Mouse (Mus musculus) heart, embryonic 13.5 days (tissue): ENCODE measurements around the gene Cel. TPM values are rescaled to one million over a fixed set of nuclear protein-coding genes. Genes with fewer than 3 reads are reported as not detected.

ENCODE experiments used
- ATAC-seq: fragments of 200-750 bp; cut with Nextera tagmentation; 2 replicates; pipeline ENCODE4 v1.8.0; 2017; ENCODE audit warnings: moderate TSS enrichment; ENCODE audit not compliant: insufficient number of reproducible peaks, low FRiP score, low TSS enrichment; ENCODE audit errors: extremely low read depth
- H3K27ac ChIP-seq: fragments of 300-500 bp; sonication (generic); replicated peaks from 2 replicates; pipeline ENCODE4 v1.5.1; 2015; ENCODE audit warnings: moderate library complexity, mild to moderate bottlenecking, inconsistent platforms
- H3K27me3 ChIP-seq: fragments of 300-500 bp; sonication (generic); replicated peaks from 2 replicates; pipeline ENCODE4 v1.6.1; 2015; ENCODE audit warnings: mild to moderate bottlenecking, inconsistent platforms
- H3K36me3 ChIP-seq: fragments of 300-500 bp; sonication (generic); 2 replicates; pipeline ENCODE4 v1.6.1; 2015; ENCODE audit warnings: mild to moderate bottlenecking, inconsistent platforms
- H3K4me1 ChIP-seq: fragments of 300-500 bp; sonication (generic); 2 replicates; pipeline ENCODE4 v1.6.1; 2015; ENCODE audit warnings: inconsistent platforms
- H3K4me2 ChIP-seq: fragments of 300-500 bp; sonication (generic); 2 replicates; pipeline ENCODE4 v1.6.1; 2015; ENCODE audit warnings: inconsistent platforms, mild to moderate bottlenecking, moderate library complexity
- H3K4me3 ChIP-seq: fragments of 300-500 bp; sonication (generic); 2 replicates; pipeline ENCODE4 v1.5.1; 2015; ENCODE audit warnings: moderate library complexity, mild to moderate bottlenecking, inconsistent platforms
- H3K9ac ChIP-seq: fragments of 300-500 bp; sonication (generic); 2 replicates; pipeline ENCODE4 v1.6.1; 2015; ENCODE audit warnings: inconsistent platforms, mild to moderate bottlenecking, moderate library complexity
- H3K9me3 ChIP-seq: fragments of 300-500 bp; sonication (generic); 2 replicates; pipeline ENCODE4 v1.6.1; 2016; ENCODE audit warnings: inconsistent platforms
- WGBS: fragments of 180-500 bp; shearing (Covaris S2); methylation state at CpG from one replicate; pipeline ENCODE4 v1.1.7; 2015; ENCODE audit warnings: mixed read lengths; 5-methylcytosine and 5-hydroxymethylcytosine counted together
- polyA plus RNA-seq: library from polyadenylated mRNA; unstranded; fragments of >200 nt; fragmentation: Nextera tagmentation; extraction: Ambion mirVana; gene quantifications from 2 replicates; pipeline ENCODE4 v1.2.1, GENCODE M21; 2015

The Cel gene
- polyA plus RNA-seq: 0.31 TPM in 1 of 2 replicates, not detected in the other

DNA sequence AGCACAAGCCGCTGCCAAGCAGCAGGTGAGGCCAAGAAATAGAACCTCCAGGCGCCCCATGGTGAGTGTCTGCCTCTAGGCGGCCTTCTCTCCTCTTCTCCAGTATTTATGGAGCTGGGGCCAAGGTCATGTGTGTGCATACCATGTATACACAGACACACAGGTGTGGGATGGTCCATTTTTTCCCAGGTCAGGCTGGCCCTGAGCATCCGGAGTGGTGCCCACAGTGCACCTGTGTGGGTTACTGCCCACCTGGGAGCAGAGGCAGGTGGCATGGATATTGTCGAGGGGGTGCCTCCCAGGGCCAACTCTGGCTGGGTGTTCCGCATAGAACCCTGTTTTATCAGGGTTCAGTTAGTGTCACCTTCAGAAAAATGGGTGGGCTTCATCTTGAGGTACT, at the start of gene Cel:
Gene Cel (minus strand): TSS at position 101 of the 400 bp plus-strand sequence.
- H3K4me1 ChIP-seq: no peaks in the 10 kb centered on the region
- no peak within 1 kb of the TSS for H3K9ac ChIP-seq
- ATAC-seq: no peak
- H3K4me2 ChIP-seq: no peak within 1 kb of the TSS
- H3K4me3 ChIP-seq: no peak within 1 kb of the TSS
- peaks cover 34% of the 10 kb centered on the region for H3K36me3 ChIP-seq
- H3K27me3 ChIP-seq: 0 out of 2 replicates have a peak, but pooled peaks cover under 1% of the 10 kb centered on the region
- H3K27ac ChIP-seq: no peak within 1 kb of the TSS
- no peaks in the 10 kb centered on the region for H3K9me3 ChIP-seq
- 65% methylated on average over 6 of the region's 6 CpGs for WGBS

DNA sequence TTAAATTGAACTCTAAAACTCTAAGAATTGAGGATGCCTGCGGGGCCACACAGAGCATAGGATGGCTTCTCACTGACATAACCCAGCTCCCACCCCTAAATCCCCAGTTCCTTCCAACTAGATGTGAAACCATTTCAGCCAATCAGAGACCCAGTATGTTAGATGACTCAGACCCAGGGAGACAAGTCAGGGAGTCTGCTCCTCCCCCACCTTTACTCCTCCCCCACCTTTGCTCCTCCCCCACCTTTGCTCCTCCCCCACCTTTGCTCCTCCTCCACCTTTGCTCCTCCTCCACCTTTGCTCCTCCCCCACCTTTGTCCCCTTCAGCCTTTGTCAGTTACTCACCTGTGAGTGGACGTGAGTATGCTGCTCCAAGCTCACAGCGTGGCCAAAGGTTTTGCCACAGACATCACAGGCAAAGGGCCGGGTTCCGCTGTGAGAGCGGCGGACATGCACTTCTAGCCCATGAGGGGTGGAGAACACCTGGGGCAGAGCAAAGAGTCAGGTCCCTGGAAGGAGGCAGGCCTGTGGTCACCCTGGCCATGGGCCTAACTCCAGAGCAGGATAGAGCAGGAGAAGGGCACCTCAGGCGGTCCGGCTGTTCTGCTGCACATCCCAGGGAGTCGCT, 49.3 kb upstream of the Cel start:
- H3K9ac ChIP-seq: no peak overlapping the region
- H3K36me3 ChIP-seq: no peaks in the 10 kb centered on the region
- H3K4me1 ChIP-seq: peaks cover 20% of the 10 kb centered on the region
- WGBS: 64% methylated on average over 10 of the region's 10 CpGs
- H3K27ac ChIP-seq: no peak overlapping the region
- ATAC-seq: no peak
- H3K4me2 ChIP-seq: no peak overlapping the region
- H3K27me3 ChIP-seq: peaks cover 10% of the 10 kb centered on the region
- no peaks in the 10 kb centered on the region for H3K9me3 ChIP-seq
- no peak overlapping the region for H3K4me3 ChIP-seq

GRCm38 (mm10) chr2:28611407-28611787, 48.2 kb upstream of the Cel start:
- H3K9ac ChIP-seq: no peak overlapping the region
- WGBS: 87% methylated on average over 17 of the region's 17 CpGs
- H3K9me3 ChIP-seq: no peaks in the 10 kb centered on the region
- H3K4me3 ChIP-seq: no peak overlapping the region
- no peak overlapping the region for H3K27ac ChIP-seq
- H3K36me3 ChIP-seq: no peaks in the 10 kb centered on the region
- no peak overlapping the region for H3K4me2 ChIP-seq
- no peak for ATAC-seq
- H3K4me1 ChIP-seq: peaks cover 16% of the 10 kb centered on the region
- H3K27me3 ChIP-seq: peaks cover 10% of the 10 kb centered on the region

DNA sequence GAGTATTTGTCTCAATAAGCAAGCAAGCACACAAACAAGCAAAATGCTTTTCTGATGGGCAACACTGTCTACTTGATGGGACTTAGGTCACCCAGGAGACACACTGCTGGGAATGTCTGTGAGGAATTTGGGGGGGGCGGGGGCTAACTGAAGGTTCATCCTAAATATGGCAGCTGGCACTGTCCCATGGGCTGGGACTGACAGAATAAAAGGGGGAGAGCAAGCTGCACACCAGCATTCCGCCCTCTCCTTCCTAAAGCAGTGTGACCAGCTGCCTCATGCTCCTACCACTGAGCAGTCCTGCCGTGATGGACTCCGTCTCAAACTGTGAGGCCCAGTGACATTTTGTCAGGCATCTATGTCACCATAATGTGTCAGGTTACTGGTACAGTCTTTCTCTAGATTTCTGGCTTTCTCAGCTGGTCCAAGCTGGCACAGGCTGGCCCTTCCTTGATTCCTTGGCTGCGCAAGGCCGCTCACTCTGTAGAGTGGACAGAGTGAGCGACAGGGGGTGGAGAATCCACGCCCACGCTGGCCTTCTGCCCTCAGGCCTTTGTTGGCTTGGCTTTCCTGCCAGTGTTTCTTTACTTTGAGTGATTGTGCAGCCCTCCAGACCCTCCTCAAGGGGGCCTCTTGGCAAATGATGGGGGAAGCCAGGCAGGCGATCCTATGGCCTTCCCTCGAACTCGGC, 47.7 kb upstream of the Cel start:
- Histone ChIP-seq H3K27me3 (peaks cover 10% of the 10 kb centered on the region), H3K4me1 (peaks cover 18% of the 10 kb centered on the region; the same call in 1 of the 2 replicates), H3K4me3 (no peak overlapping the region), H3K9me3 (no peaks in the 10 kb centered on the region), H3K27ac (no peak overlapping the region), H3K9ac (no peak overlapping the region), H3K36me3 (no peaks in the 10 kb centered on the region), H3K4me2 (no peak overlapping the region)
- 80% methylated on average over 12 of the region's 12 CpGs for WGBS
- ATAC-seq: no peak

GRCm38 (mm10) chr2:28609851-28610250, 46.6 kb upstream of the Cel start:
- peaks cover 19% of the 10 kb centered on the region; the same call in 1 of the 2 replicates for H3K4me1 ChIP-seq
- H3K27me3 ChIP-seq: peaks cover 9% of the 10 kb centered on the region
- no peak overlapping the region for H3K27ac ChIP-seq
- WGBS: 68% methylated on average over 10 of the region's 10 CpGs
- ATAC-seq: no peak
- no peaks in the 10 kb centered on the region for H3K9me3 ChIP-seq
- H3K36me3 ChIP-seq: no peaks in the 10 kb centered on the region
- no peak overlapping the region for H3K4me2 ChIP-seq
- no peak overlapping the region for H3K4me3 ChIP-seq
- H3K9ac ChIP-seq: no peak overlapping the region

DNA sequence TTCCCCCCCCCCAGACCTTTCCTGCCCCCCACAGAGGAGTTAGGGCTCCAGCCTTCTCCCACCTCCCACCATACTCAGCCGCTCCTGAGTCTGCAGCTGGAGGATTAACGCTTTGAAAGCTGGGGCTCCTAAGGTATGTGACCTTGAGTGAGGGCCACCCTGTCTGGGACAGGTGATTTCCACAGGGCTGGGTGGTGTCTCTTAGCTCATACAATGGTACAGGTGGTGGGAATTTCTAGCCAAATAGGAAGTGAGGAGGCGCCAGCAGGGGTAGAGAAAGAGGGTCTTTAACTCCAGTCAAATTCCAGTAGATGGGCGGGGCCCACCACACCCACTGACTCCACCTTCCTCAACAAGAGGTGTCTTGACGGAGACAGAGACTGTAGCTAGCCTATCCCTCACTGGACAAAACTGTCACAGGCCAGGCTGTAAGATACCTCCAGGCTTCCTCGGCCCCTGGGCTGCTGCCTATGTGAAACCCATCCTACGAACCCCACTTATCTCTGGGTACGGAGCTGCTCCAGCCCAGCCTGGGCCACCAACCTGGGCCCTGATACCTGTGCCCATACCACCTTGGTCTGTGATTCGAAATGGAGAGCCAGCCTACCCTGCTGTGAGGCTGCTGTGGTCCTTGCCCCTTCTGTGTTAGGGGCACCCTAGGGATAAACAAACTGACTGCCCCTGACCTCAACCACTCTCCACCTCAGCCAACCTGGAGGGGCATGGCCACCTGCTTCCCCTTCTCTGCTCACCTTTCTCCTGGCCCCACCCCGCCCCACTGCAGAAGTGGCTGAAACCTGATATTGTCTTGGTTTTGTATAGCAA, 44.4 kb upstream of the Cel start:
- H3K27ac ChIP-seq: no peak overlapping the region
- no peaks in the 10 kb centered on the region for H3K27me3 ChIP-seq
- WGBS: 42% methylated on average over 10 of the region's 10 CpGs
- no peak overlapping the region for H3K4me2 ChIP-seq
- H3K9ac ChIP-seq: no peak overlapping the region
- H3K9me3 ChIP-seq: no peaks in the 10 kb centered on the region
- no peak for ATAC-seq
- H3K4me1 ChIP-seq: peaks cover 21% of the 10 kb centered on the region
- no peak overlapping the region for H3K4me3 ChIP-seq
- no peaks in the 10 kb centered on the region for H3K36me3 ChIP-seq

GRCm38 (mm10) chr2:28606601-28607340, 43.6 kb upstream of the Cel start:
- no peak for ATAC-seq
- H3K9ac ChIP-seq: no peak overlapping the region
- H3K36me3 ChIP-seq: no peaks in the 10 kb centered on the region
- no peaks in the 10 kb centered on the region for H3K9me3 ChIP-seq
- no peak overlapping the region for H3K4me3 ChIP-seq
- H3K27me3 ChIP-seq: no peaks in the 10 kb centered on the region
- no peak overlapping the region for H3K27ac ChIP-seq
- no peak overlapping the region for H3K4me2 ChIP-seq
- 57% methylated on average over 8 of the region's 8 CpGs for WGBS
- peaks cover 29% of the 10 kb centered on the region for H3K4me1 ChIP-seq

GRCm38 (mm10) chr2:28605789-28606541, 42.8 kb upstream of the Cel start:
- no peak overlapping the region for H3K27ac ChIP-seq
- H3K4me2 ChIP-seq: no peak overlapping the region
- no peak for ATAC-seq
- H3K9me3 ChIP-seq: no peaks in the 10 kb centered on the region
- 73% methylated on average over 14 of the region's 14 CpGs for WGBS
- H3K9ac ChIP-seq: no peak overlapping the region
- peaks cover 32% of the 10 kb centered on the region for H3K4me1 ChIP-seq
- H3K27me3 ChIP-seq: no peaks in the 10 kb centered on the region
- no peak overlapping the region for H3K4me3 ChIP-seq
- no peaks in the 10 kb centered on the region for H3K36me3 ChIP-seq

DNA sequence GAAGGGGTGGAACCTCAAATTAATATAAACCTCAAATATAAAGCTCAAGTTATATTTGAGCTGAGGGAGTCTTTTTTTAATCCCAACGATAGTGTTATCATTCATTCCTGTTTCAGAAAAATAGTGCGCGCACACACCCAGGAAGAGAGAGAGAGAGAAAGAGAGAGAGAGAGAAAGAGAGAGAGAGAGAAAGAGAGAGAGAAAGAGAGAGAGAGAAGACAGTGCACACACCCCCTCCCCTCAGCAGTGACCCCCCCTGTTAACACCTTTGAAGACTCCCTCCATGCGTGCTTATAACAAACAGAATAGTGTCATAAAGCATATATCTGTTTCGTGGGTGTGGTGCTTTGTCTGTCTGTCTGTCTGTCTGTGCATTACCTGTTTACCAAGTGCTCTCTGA, 40.3 kb upstream of the Cel start:
- no peaks in the 10 kb centered on the region for H3K27me3 ChIP-seq

DNA sequence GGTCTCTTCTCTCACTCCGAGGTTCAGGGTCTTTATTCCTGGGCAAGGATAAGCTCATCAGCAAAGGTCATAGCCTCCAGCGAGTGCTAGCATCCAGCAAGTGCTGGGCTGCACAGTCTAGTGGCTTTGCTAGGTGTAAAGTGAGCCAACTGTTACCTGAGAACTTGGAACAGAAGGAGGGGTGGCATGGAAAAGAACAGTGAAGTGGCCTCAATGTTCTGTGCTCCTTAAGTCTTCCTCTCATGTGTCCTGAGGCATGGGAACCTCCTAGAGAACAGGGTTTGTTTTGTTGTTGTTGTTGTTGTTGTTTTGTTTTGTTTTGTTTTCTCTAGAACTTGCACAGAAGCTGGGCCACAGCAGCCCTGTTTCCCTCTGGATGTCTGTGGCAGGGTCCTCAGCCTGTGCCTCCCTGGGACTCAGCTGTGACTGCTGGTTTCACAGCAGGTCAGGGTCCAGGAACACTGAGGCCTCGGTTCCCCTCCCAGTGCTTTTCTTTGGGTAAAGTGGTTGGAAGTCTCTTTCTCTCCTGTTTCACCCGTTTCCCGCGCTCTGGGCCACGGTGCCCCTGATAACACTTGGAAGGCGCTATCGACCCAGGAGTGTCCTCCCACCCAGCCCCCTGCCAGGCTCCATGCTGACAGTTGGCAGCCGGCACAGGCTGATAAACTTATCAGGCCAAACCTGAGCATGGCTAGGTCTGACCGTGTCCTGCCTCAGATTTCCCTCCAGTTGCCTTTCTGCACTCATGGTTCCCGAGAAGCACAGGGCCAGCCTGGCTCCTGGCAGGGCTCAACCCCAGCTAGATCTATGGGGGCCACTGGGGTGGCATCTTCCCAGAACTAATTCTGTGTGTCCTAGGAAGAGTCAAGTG, 38.8 kb upstream of the Cel start:
- peak overlapping the region; percentile 65 for H3K27ac ChIP-seq

More for the DNA sequence above, 40.3 kb upstream of the Cel start:
- no peaks in the 10 kb centered on the region for H3K36me3 ChIP-seq
- H3K9ac ChIP-seq: no peak overlapping the region
- no peak for ATAC-seq
- no peaks in the 10 kb centered on the region for H3K9me3 ChIP-seq
- H3K27ac ChIP-seq: no peak overlapping the region
- no peak overlapping the region for H3K4me2 ChIP-seq
- H3K4me1 ChIP-seq: peaks cover 48% of the 10 kb centered on the region
- H3K4me3 ChIP-seq: no peak overlapping the region
- WGBS: 83% methylated on average over 5 of the region's 5 CpGs

More for the DNA sequence above, 38.8 kb upstream of the Cel start:
- WGBS: 7% methylated on average over 12 of the region's 12 CpGs
- ATAC-seq: peak; percentile 26
- no peaks in the 10 kb centered on the region for H3K27me3 ChIP-seq
- no peak overlapping the region for H3K4me3 ChIP-seq
- no peaks in the 10 kb centered on the region for H3K36me3 ChIP-seq
- H3K4me1 ChIP-seq: peaks cover 55% of the 10 kb centered on the region
- peaks cover 3% of the 10 kb centered on the region; the same call in 1 of the 2 replicates for H3K9me3 ChIP-seq
- H3K9ac ChIP-seq: peak overlapping the region; percentile 45
- H3K4me2 ChIP-seq: peak overlapping the region; percentile 33
